Mouse (Mus musculus) embryonic facial prominence, embryonic 15.5 days (tissue): ENCODE measurements around the gene Ntm. TPM values are rescaled to one million over a fixed set of nuclear protein-coding genes. Genes with fewer than 3 reads are reported as not detected.

ENCODE experiments used
- ATAC-seq: fragments of 200-750 bp; cut with Nextera tagmentation; 2 replicates; pipeline ENCODE4 v1.8.0; 2017; ENCODE audit warnings: low read depth, moderate TSS enrichment; ENCODE audit not compliant: insufficient number of reproducible peaks, low FRiP score, low TSS enrichment
- H3K27ac ChIP-seq: fragments of 300-500 bp; sonication (generic); replicated peaks from 2 replicates; pipeline ENCODE4 v1.5.1; 2015; ENCODE audit warnings: mild to moderate bottlenecking, inconsistent platforms
- H3K27me3 ChIP-seq: fragments of 300-500 bp; sonication (generic); 2 replicates; pipeline ENCODE4 v1.6.1; 2015; ENCODE audit warnings: inconsistent platforms
- H3K36me3 ChIP-seq: fragments of 300-500 bp; sonication (generic); 2 replicates; pipeline ENCODE4 v1.6.1; 2015; ENCODE audit warnings: mild to moderate bottlenecking, inconsistent platforms
- H3K4me1 ChIP-seq: fragments of 300-500 bp; sonication (generic); 2 replicates; pipeline ENCODE4 v1.6.1; 2015; ENCODE audit warnings: inconsistent platforms
- H3K4me2 ChIP-seq: fragments of 300-500 bp; sonication (generic); replicated peaks from 2 replicates; pipeline ENCODE4 v1.6.1; 2015; ENCODE audit warnings: mild to moderate bottlenecking, inconsistent platforms
- H3K4me3 ChIP-seq: fragments of 300-500 bp; sonication (generic); replicated peaks from 2 replicates; pipeline ENCODE4 v1.5.1; 2015; ENCODE audit warnings: mild to moderate bottlenecking, inconsistent platforms
- H3K9ac ChIP-seq: fragments of 300-500 bp; sonication (generic); 2 replicates; pipeline ENCODE4 v1.6.1; 2015; ENCODE audit warnings: inconsistent platforms
- H3K9me3 ChIP-seq: fragments of 300-500 bp; sonication (generic); replicated peaks from 2 replicates; pipeline ENCODE4 v1.6.1; 2016; ENCODE audit warnings: inconsistent platforms
- WGBS: fragments of 180-500 bp; shearing (Covaris S2); methylation state at CpG from one replicate; pipeline ENCODE4 v1.1.7; 2015; 5-methylcytosine and 5-hydroxymethylcytosine counted together
- polyA plus RNA-seq: library from polyadenylated mRNA; unstranded; fragments of >200 nt; fragmentation: Nextera tagmentation; extraction: Ambion mirVana; gene quantifications from 2 replicates; pipeline ENCODE4 v1.2.1, GENCODE M21; 2015

Gene Ntm
- polyA plus RNA-seq, 1 experiment from 2014 or later, result 23.8 TPM

DNA sequence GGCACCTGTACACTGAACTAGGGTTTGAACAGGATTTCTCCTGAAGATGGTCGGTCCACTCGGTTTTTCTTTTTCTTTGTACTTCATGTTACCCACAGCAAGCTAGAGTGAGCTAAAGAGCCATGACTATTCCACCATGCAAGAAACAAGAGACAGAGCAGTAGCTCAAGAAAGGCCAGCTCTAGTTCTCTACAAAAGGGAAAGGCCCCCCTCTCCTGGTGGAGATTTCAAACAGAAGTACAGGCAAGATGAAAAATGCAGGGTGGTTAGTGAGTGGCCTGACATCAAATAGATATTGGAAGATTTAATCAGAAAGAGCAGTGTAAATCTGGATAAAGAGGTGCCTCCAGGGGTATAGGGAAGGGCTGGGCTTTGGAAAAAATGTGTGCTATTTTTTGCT, 547.4 kb downstream of the Ntm start:
- Histone ChIP-seq H3K4me3 (no peak overlapping the region), H3K9ac (no peak overlapping the region), H3K4me1 (peaks cover 19% of the 10 kb centered on the region), H3K27me3 (peaks cover 19% of the 10 kb centered on the region), H3K27ac (no peak overlapping the region), H3K36me3 (no peaks in the 10 kb centered on the region), H3K4me2 (no peak overlapping the region), H3K9me3 (no peaks in the 10 kb centered on the region)
- 56% methylated on average over 2 of the region's 2 CpGs for WGBS
- no peak for ATAC-seq

DNA sequence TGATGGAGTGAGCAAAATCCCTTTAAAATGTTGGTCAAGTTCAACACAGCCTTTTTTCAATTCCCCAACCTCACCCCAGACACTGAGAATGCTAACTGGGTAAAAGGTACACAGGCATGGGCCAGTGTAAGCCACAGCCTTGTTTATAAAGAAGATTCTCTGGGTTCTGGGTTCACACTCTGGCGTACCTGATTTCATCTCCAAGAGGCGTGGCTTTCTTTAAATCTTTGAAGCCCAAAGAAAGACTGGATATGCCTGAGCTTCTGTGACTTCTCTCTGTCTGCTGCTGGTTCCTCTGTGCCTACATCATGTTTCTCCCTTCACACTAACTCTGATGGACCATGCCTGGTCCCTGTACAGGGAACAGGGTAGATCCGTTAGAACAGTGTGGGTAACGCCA, 549.8 kb downstream of the Ntm start:
- Histone ChIP-seq H3K27ac (no peak overlapping the region), H3K27me3 (peaks cover 21% of the 10 kb centered on the region), H3K4me2 (no peak overlapping the region), H3K4me1 (peaks cover 19% of the 10 kb centered on the region), H3K9ac (no peak overlapping the region), H3K36me3 (no peaks in the 10 kb centered on the region), H3K9me3 (no peaks in the 10 kb centered on the region), H3K4me3 (0 out of 2 replicates have a peak overlapping the region, but pooled peaks have one; percentile 55)
- ATAC-seq, result no peak
- 70% methylated on average over 4 of the region's 4 CpGs for WGBS

DNA sequence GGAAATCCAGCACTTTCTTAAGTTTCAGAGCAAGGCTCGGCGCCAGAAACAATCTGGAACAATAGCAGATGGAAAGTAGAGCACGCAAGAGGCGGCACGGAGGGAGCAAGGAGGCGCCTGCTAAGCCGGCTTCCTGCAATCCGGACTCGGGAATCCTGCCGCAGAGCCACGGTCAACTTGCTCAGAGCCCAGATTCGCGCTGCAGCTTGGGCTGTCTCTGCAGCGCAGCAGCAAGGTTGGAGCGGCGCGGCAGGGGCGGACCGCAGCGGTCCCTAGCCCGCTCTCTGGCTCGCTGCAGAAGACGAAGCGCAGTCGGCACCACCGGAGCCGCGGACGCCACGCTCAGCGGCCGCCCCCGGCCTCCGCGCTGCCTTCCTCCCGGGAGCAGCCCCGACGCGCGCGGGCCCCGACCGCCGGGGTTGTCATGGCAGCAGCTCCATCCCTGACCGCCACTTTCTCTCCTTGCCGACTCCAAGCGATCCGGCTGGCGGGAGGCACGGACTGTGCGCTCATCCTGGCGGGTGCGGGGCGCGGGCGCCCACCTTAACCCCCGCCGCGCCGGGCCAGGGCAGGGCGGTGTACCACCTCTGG, 550.7 kb downstream of the Ntm start:
- Histone ChIP-seq H3K36me3 (no peaks in the 10 kb centered on the region), H3K27me3 (peaks cover 21% of the 10 kb centered on the region), H3K9ac (peak overlapping the region; percentile 37), H3K4me1 (peaks cover 19% of the 10 kb centered on the region), H3K27ac (peak overlapping the region; percentile 78), H3K4me3 (peak overlapping the region; percentile 55), H3K4me2 (peak overlapping the region; percentile 92), H3K9me3 (no peaks in the 10 kb centered on the region)
- ATAC-seq, result peak; percentile 59
- WGBS, result 0% methylated on average over 61 of the region's 61 CpGs

DNA sequence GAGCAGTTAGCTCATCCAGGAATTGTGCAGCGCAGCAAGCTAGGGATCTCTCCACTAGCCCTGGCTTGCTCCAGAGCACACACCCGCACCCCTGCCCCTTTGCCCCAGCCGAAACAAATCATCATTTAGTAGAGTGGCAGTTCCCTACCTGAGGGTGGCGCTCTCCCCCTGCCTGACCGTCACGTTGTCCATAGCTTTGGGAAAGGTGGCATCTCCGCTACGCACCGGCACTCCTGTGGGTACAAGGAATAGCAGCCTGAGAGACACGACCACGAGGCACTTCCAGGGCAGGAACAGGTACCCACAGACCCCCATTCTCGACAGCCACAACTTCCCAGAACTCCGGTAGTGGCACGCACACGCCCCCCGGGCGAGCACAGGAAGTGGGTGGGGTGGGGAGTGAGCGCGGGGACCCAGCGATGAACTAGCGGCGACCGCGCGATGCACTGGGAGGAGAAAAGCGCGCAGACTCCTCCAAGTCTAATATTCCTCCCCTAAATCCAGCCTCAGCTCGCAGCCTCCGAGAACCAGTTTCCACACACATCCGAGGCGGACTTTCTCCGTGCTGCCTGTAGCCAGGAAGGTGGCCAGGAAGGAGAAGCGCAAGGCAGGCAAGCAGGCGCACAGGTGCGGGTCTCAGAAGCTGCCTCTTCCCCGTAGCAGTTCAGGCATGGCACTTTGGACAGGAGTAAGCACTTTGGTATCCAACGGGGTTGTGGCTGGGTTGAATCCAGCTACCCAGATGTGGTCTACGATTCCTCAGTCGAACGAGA, 551.3 kb downstream of the Ntm start:
- WGBS, result under 1% methylated on average over 40 of the region's 40 CpGs
- peak; percentile 44 for ATAC-seq

DNA sequence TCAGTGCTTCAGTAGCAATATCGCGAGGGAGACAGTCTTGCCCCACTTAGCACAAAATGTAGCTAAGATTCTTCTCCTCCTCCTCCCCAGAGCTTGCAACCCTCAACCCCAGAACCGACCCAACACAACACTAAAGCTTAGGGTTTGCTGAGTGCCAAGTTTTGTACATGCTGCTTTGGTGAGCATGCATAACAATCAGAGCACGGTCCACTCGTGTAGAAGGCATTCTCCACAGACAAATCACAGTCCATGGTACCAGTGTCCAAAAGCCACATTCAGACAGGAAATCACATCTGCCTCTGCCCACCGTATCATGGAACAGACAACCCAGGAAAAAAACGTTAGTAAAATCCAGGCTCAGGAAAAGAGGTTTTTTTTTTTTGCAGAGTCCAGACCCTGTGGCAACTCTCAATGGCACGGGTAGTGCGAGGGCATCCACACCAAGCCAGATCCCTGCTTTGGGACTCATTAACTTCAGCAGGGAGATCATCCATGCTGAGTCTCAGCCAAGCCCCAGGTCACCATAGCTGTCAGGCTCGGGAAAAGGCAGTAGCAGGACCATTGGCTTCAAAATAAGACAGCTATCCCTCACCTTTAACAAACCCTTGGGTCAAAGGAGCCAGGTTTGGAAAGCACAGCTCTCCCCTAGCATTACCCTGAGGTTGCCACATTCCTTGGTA, 552.1 kb downstream of the Ntm start:
- H3K4me2 ChIP-seq, result peak overlapping the region; percentile 92
- no peak for ATAC-seq
- no peak overlapping the region for H3K9ac ChIP-seq
- H3K27me3 ChIP-seq, result peaks cover 21% of the 10 kb centered on the region
- no peaks in the 10 kb centered on the region for H3K9me3 ChIP-seq
- H3K4me1 ChIP-seq, result peaks cover 19% of the 10 kb centered on the region
- H3K4me3 ChIP-seq, result peak overlapping the region; percentile 55
- 45% methylated on average over 10 of the region's 10 CpGs for WGBS
- no peak overlapping the region for H3K27ac ChIP-seq
- no peaks in the 10 kb centered on the region for H3K36me3 ChIP-seq

More for the DNA sequence above, 551.3 kb downstream of the Ntm start:
- H3K4me2 ChIP-seq, result peak overlapping the region; percentile 92
- H3K4me1 ChIP-seq, result peaks cover 19% of the 10 kb centered on the region
- peak overlapping the region; percentile 78 for H3K27ac ChIP-seq
- no peaks in the 10 kb centered on the region for H3K36me3 ChIP-seq
- peaks cover 21% of the 10 kb centered on the region for H3K27me3 ChIP-seq
- peak overlapping the region; percentile 37 for H3K9ac ChIP-seq
- H3K9me3 ChIP-seq, result no peaks in the 10 kb centered on the region
- H3K4me3 ChIP-seq, result peak overlapping the region; percentile 55

DNA sequence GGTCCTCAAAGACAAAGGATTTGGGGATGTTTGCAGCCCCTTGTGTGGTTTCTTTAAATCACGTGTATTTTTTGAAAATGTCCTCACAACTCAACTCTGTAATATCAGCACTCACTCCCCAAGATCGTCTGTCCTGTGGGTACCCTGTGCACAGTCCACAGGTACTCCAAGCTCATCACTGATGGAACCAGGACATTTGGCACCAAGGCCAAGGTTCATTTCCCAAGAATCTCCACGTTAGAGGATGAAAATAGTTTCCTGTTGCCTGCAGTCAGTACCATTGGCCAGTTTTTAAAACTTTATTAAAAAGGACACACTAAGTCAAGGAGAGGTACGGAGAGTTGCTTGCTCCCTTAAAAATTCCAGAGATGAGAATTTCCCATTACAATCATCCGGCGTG, 552.7 kb downstream of the Ntm start:
- H3K4me2 ChIP-seq, result no peak overlapping the region
- H3K9me3 ChIP-seq, result no peaks in the 10 kb centered on the region
- H3K27me3 ChIP-seq, result peaks cover 21% of the 10 kb centered on the region
- peaks cover 19% of the 10 kb centered on the region for H3K4me1 ChIP-seq
- no peak for ATAC-seq
- H3K4me3 ChIP-seq, result no peak overlapping the region
- 78% methylated on average over 6 of the region's 6 CpGs for WGBS
- H3K36me3 ChIP-seq, result no peaks in the 10 kb centered on the region
- no peak overlapping the region for H3K9ac ChIP-seq
- no peak overlapping the region for H3K27ac ChIP-seq

DNA sequence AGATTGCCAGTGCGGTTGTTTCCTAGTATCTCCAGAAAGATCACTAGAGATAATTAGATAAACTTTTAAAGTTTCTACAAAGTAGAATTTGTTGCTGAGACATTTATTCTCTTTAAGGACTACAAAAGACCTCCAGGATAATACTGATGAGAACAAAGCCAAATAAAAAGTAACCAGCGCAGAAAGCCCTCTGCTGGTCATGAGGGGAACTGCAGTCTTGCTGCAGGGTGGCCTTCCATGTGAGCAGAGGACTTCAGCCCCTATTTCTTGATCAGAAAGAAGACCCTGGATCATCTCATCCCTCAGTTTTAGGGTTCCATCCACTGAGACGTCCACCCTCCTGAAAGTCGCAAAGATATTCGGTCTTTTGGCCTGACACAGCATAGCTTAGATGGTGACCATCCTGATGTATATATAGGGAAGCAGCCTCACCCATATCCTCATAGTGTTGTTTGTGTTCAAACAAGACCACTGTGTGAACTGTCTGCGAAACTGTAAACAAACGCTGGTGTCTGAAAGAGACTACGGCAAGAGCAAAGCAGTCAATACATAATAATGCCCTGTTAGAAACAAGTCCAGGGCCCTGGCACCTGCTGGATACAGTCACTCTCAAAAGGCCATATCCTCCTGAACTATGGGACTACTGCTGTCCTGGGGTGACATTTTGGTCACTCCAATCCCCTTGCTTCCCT, 553.6 kb downstream of the Ntm start:
- 60% methylated on average over 8 of the region's 8 CpGs for WGBS
- H3K9ac ChIP-seq, result no peak overlapping the region
- H3K27me3 ChIP-seq, result peaks cover 21% of the 10 kb centered on the region
- ATAC-seq, result no peak
- no peaks in the 10 kb centered on the region for H3K9me3 ChIP-seq
- no peak overlapping the region for H3K4me3 ChIP-seq
- H3K27ac ChIP-seq, result no peak overlapping the region
- no peaks in the 10 kb centered on the region for H3K36me3 ChIP-seq
- H3K4me2 ChIP-seq, result no peak overlapping the region
- H3K4me1 ChIP-seq, result peaks cover 19% of the 10 kb centered on the region

DNA sequence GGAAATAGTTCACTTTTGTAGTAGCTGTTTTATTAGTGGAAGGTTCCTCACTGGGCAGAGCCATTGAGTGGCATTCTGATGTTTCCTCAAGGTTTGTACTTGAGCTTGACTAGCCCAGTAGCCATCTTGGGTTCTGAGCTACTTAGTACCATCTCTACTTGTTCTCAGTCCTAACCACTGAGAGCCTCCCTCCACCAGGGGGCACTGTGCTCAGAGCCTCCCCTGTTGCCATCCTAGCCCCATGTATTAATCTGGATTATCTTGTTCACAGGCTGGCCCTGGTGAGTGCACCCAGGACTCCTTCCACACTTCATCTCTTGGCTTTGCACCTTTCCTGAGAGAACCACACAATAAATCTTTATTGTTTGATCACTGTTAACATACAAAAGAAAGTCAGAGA, 555.0 kb downstream of the Ntm start:
- Histone ChIP-seq H3K4me2 (no peak overlapping the region), H3K27me3 (peaks cover 11% of the 10 kb centered on the region), H3K27ac (no peak overlapping the region), H3K9me3 (no peaks in the 10 kb centered on the region), H3K4me3 (no peak overlapping the region), H3K9ac (no peak overlapping the region), H3K36me3 (no peaks in the 10 kb centered on the region), H3K4me1 (peaks cover 19% of the 10 kb centered on the region)
- no peak for ATAC-seq

DNA sequence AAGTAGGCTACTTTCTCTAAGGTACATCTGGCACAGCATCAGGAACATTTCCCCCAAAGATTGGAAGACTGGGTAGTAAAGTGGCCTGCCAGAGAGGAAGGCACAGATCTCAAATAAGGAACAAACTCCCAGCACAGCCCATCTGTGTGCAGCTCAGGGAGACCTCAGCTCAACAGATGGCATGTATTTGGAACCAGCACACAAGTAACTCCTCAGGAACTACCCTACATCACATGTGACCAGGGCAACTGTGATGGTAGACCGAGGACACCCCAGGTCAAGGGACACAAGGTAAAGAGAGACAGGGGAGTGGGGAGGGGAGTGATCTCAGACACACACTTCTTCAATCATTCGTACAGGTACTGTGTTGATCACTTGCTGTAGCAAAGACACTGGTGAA, 556.0 kb downstream of the Ntm start:
- no peak overlapping the region for H3K4me2 ChIP-seq
- no peak overlapping the region for H3K9ac ChIP-seq
- H3K27me3 ChIP-seq, result peaks cover 5% of the 10 kb centered on the region; the same call in 1 of the 2 replicates
- no peaks in the 10 kb centered on the region for H3K36me3 ChIP-seq
- H3K4me3 ChIP-seq, result no peak overlapping the region
- no peaks in the 10 kb centered on the region for H3K9me3 ChIP-seq
- ATAC-seq, result no peak
- no peak overlapping the region for H3K27ac ChIP-seq
- peaks cover 13% of the 10 kb centered on the region for H3K4me1 ChIP-seq
- 80% methylated on average over 2 of the region's 2 CpGs for WGBS

DNA sequence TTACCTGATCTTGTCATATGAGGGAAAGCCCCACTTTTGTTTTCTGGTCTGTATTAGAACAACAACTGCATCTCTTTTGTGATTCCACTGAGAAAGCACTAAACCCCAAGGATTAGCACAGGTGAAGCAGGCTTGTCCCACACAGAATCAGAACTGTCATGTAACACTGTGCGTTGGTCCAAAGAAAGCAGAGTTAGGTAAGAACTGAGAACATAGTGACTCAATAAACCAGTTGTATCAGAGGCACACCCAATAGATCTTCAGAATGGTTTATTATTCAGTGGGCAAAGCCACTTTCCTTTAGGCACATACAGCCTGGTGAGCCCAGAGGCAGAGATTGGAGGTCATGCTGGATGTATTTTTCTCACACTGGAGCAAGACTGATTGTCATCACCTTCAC, 556.9 kb downstream of the Ntm start:
- Histone ChIP-seq H3K27ac (no peak overlapping the region), H3K4me3 (no peak overlapping the region), H3K36me3 (no peaks in the 10 kb centered on the region), H3K9me3 (no peaks in the 10 kb centered on the region), H3K4me2 (no peak overlapping the region), H3K9ac (no peak overlapping the region), H3K27me3 (peaks cover 5% of the 10 kb centered on the region; the same call in 1 of the 2 replicates), H3K4me1 (peaks cover 4% of the 10 kb centered on the region; the same call in 1 of the 2 replicates)
- WGBS, result 85% methylated on average over 1 of the region's 1 CpGs
- ATAC-seq, result no peak

DNA sequence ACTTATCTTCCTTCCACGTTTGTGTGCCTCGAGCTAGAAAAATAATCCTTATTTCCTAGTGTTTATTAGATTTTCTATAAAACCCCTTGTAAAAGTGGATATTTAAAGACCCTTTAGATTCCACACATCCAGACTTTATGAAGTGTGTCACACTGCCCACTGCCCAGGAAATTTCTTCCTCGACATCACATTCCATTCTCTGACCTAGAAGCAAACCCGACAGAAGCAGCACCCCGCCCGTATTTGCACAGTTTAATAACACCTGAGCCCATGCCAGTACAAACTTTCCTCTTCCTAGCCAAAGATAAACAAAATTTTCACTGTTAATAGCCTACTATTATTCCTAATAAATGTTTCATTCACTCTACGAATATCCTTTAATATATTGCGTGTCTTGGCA, 562.8 kb downstream of the Ntm start:
- ATAC-seq, result no peak
- no peaks in the 10 kb centered on the region for H3K36me3 ChIP-seq

More for the DNA sequence above, 562.8 kb downstream of the Ntm start:
- WGBS, result 55% methylated on average over 8 of the region's 8 CpGs
- Histone ChIP-seq H3K9ac (no peak overlapping the region), H3K27ac (no peak overlapping the region), H3K4me1 (no peaks in the 10 kb centered on the region), H3K4me2 (no peak overlapping the region), H3K27me3 (no peaks in the 10 kb centered on the region), H3K4me3 (no peak overlapping the region), H3K9me3 (no peaks in the 10 kb centered on the region)
